Mouse (Mus musculus) large intestine, adult 2 months (tissue): ENCODE measurements around the gene Dnal1. TPM values are rescaled to one million over a fixed set of nuclear protein-coding genes. Genes with fewer than 3 reads are reported as not detected.
A peak's percentile ranks its signal among the peaks of the same experiment; 100 is the strongest.

ENCODE experiments used
- DNase-seq: peaks from one replicate; pipeline ENCODE4 v3.0.0-alpha.2; 2012; ENCODE audit warnings: low read depth, low spot score
- WGBS: fragments of 180-500 bp; shearing (Covaris S2); methylation state at CpG from one replicate; pipeline ENCODE4 v1.1.7; 2018; 5-methylcytosine and 5-hydroxymethylcytosine counted together
- polyA plus RNA-seq: library from polyadenylated mRNA; depleted of rRNA; stranded (reverse); fragments of >200 nt; gene quantifications from 2 replicates; pipeline ENCODE4 v1.2.3, GENCODE M21; 2012

Gene Dnal1
- polyA plus RNA-seq, 1 experiment = 0.69 TPM

GRCm38 (mm10) chr12:84156210-84156609 is 42.0 kb downstream of the Dnal1 start:
- no peak for DNase-seq
- 95% methylated on average over 18 of the region's 18 CpGs for WGBS

- 91% methylated on average over 14 of the region's 14 CpGs for WGBS
- no peak for DNase-seq
Measured at GRCm38 (mm10) chr12:84158156-84158555, 44.0 kb downstream of the Dnal1 start.

- 89% methylated on average over 8 of the region's 8 CpGs for WGBS
- no peak for DNase-seq
Measured at GRCm38 (mm10) chr12:84160491-84160890, 46.3 kb downstream of the Dnal1 start.

GRCm38 (mm10) chr12:84161116-84161515 is 47.0 kb downstream of the Dnal1 start:
- DNase-seq = no peak
- WGBS = 63% methylated on average over 8 of the region's 8 CpGs

GRCm38 (mm10) chr12:84161616-84162433 is 47.7 kb downstream of the Dnal1 start:
- no peak for DNase-seq
- 76% methylated on average over 14 of the region's 14 CpGs for WGBS

GRCm38 (mm10) chr12:84163133-84163532 is 49.0 kb downstream of the Dnal1 start:
- DNase-seq = no peak
- WGBS = 61% methylated on average over 9 of the region's 9 CpGs

GRCm38 (mm10) chr12:84163586-84164110 is 49.5 kb downstream of the Dnal1 start:
- 78% methylated on average over 11 of the region's 11 CpGs for WGBS

GRCm38 (mm10) chr12:84165631-84166373 is 51.6 kb downstream of the Dnal1 start:
- DNase-seq = no peak
- WGBS = 49% methylated on average over 8 of the region's 8 CpGs

More at GRCm38 (mm10) chr12:84163586-84164110, 49.5 kb downstream of the Dnal1 start:
- no peak for DNase-seq

- WGBS = 77% methylated on average over 10 of the region's 10 CpGs
- DNase-seq = no peak
Measured at GRCm38 (mm10) chr12:84170610-84171009, 56.4 kb downstream of the Dnal1 start.

- 87% methylated on average over 3 of the region's 3 CpGs for WGBS
- DNase-seq = no peak
Measured at GRCm38 (mm10) chr12:84172216-84172615, 58.0 kb downstream of the Dnal1 start.

GRCm38 (mm10) chr12:84172862-84173261 is 58.7 kb downstream of the Dnal1 start:
- DNase-seq = no peak

GRCm38 (mm10) chr12:84173309-84173915 is 59.2 kb downstream of the Dnal1 start:
- DNase-seq = no peak
- 61% methylated on average over 13 of the region's 13 CpGs for WGBS

More at GRCm38 (mm10) chr12:84172862-84173261, 58.7 kb downstream of the Dnal1 start:
- WGBS = 88% methylated on average over 17 of the region's 17 CpGs

- WGBS = 17% methylated on average over 9 of the region's 9 CpGs
- no peak for DNase-seq
Measured at GRCm38 (mm10) chr12:84174190-84174811, 60.1 kb downstream of the Dnal1 start.

GRCm38 (mm10) chr12:84174871-84175270 is 60.7 kb downstream of the Dnal1 start:
- 15% methylated on average over 6 of the region's 6 CpGs for WGBS
- DNase-seq = peak; percentile 97

- under 1% methylated on average over 20 of the region's 20 CpGs for WGBS
- no peak for DNase-seq
Measured at GRCm38 (mm10) chr12:84175659-84176061, 61.5 kb downstream of the Dnal1 start.

- no peak for DNase-seq
Measured at GRCm38 (mm10) chr12:84176126-84176769, 62.1 kb downstream of the Dnal1 start.

GRCm38 (mm10) chr12:84176886-84177765 is 63.0 kb downstream of the Dnal1 start:
- WGBS = 50% methylated on average over 6 of the region's 6 CpGs

More at GRCm38 (mm10) chr12:84176126-84176769, 62.1 kb downstream of the Dnal1 start:
- WGBS = 10% methylated on average over 13 of the region's 13 CpGs

GRCm38 (mm10) chr12:84178052-84178451 is 63.9 kb downstream of the Dnal1 start:
- 34% methylated on average over 1 of the region's 1 CpGs for WGBS
- no peak for DNase-seq

More at GRCm38 (mm10) chr12:84176886-84177765, 63.0 kb downstream of the Dnal1 start:
- no peak for DNase-seq
